Mouse (Mus musculus) heart, postnatal 10 days (tissue): ENCODE measurements around the gene Ap1m1. TPM values are rescaled to one million over a fixed set of nuclear protein-coding genes. Genes with fewer than 3 reads are reported as not detected.

Experiments used
- DNase-seq, 2 experiments: peaks; one replicate each; pipeline ENCODE4 v3.0.0; 2021
- intact Hi-C: fragments of 180-260 bp; cut with DNase I; formaldehyde crosslinking; loops from one replicate; pipeline ENCODE4 v1.15.1; 2025
- total RNA-seq, 2 experiments: library from RNA; stranded (reverse); gene quantifications; 2 replicates each; pipeline ENCODE4 v1.2.3; 2021

Ap1m1 gene
- total RNA-seq, 2 experiments from 2014 or later: 62.3 to 66.6 TPM

DNA sequence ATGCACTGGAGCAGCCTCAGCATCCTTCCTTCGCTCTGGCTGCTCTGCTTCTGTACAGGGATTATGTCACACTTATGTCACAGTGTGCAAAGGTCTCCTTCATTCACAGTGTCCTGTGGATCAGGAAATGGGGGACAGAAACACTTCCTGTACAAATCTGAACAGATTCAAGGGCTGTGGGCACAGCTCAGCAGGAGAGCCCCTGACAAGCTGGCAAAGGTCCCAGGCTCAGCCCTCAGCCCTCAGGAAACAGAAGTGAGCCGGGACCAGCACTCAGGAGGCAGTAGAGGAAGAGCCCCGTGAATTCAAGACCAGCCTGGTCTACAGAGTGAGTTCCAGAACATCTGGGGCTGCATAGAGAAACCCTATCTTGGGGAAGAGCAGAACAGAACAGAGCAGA, 41.8 kb downstream of the Ap1m1 start:
- peak; percentile 56 to 58 for DNase-seq
- intact Hi-C loops: loop anchor here (2.0 kb wide), 1 partner anchor 13 kb away; no protein-coding TSS in a partner anchor

DNA sequence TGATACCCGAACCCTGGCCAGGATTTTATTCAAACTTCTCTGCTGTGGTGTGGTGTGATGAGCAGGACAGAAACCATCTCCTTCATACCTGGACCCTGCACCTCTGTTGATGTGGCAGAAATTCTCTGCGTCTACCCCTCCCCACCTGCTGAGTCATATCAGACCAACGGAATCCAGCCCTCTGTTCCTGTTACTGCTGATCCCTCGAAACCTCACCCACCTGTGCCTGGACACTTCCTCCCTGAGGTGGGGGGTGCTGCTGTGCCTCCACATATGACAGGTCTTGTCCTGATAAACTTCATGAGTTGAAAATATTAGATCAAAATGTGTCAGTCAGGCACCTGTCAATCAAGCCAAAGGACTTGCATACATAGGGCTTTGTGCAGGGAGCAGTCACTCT, 45.5 kb downstream of the Ap1m1 start:
- intact Hi-C loops: no loop called here
- no peak for DNase-seq

DNA sequence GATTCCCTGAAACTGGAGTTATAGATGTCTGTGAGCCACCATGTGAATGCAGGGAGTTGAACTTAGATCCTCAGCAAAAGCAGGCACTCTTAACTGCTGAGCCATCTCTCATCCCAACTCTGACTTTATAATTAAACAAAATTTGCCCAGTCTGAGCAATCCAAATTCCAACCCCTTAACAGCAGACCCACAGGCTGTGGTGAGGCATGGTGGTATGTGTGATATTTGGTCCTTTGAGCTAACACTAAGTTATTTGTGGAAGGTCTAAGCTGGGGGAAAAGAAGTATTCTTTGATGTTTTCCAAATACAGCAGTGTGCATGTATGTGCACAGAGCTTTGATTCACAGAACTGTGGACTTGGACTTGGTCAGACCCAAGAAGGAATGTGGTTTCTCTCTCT, 49.2 kb downstream of the Ap1m1 start:
- intact Hi-C loops: no loop called here

DNA sequence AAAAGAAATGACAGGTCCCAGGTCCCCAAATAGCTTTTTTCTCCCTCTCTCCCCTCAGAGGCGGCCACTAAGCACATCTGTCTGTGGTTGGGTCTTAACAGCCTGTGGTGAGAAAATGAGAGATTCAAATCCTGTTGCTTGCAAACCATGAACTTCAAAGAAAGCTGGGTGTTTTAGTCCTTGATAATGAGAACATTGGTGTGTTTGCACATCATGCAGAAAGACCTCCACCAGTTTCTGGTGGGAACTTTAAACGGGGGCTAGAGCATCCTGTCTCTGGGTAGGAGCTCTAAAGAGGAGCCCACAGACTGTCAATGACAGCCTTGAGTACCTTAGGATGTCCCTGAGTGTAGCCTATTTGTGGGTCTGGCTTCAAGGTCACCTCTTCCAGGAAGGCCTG, 51.3 kb downstream of the Ap1m1 start:
- intact Hi-C loops: no loop called here
- no peak for DNase-seq

More for the DNA sequence above, 49.2 kb downstream of the Ap1m1 start:
- DNase-seq: no peak

DNA sequence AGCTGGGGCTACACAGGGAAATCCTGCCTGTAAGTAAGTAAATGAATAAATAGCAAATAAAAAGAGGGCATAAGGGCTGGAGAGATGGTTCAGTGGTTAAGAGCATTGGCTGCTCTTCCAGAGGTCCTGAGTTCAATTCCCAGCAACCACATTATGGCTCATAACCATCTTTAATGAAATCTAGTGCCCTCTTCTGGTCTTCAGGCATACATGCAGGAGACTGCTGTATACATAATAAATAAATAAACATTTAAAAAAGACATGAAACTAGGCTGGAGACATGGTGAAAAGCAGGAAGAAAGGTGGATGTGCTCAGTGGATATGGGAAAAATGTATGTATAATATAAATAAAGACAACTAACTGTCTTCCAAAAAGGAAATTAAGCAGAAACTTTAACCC, 53.5 kb downstream of the Ap1m1 start:
- no peak for DNase-seq
- intact Hi-C loops: no loop called here

DNA sequence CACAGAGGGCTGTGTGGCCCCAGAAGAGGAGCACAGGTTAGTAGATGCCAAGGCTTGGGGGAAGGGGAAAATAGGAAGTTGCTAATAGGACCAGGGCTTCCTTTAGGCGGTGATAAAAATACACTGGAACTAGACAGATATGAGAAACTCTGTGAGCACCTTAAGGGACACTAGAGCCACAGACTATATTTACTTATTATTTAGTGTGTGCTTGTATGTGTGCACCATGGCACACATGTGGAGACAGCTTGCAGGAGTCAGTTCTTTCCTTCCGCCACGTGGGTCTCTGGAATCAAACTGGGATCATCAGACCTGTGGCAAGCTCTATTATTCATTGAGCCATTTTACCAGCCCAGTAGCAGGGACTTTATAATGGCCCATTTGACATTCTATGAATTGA, 55.3 kb downstream of the Ap1m1 start:
- intact Hi-C loops: loop anchor here (1.0 to 2.0 kb wide), 3 partner anchors 14 to 28 kb away; no protein-coding TSS in a partner anchor
- peak; percentile 35 to 41 for DNase-seq

DNA sequence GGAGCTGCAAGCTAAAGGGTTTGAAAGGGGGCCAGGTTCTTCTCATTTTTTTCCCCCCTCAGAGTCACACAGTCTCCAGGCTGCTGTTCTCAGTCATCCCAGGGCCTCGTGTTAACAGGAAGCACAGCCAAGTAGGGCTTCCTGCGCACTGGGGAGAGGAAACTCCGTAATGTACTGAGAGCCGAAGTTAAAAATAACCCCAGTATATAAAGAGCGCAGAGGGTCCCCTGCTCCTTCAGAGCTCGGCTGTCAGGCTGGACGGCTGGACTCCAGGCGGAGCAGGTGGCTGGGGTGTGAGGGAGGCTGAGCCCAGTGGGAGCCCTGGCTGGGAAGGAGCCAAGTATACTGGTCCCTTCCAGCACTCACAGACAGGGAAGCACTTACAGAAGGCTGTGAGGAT, 55.9 kb downstream of the Ap1m1 start:
- intact Hi-C loops: loop anchor here (1.0 to 2.0 kb wide), 3 partner anchors 15 to 28 kb away; no protein-coding TSS in a partner anchor
- peak; percentile 94 to 96 for DNase-seq

DNA sequence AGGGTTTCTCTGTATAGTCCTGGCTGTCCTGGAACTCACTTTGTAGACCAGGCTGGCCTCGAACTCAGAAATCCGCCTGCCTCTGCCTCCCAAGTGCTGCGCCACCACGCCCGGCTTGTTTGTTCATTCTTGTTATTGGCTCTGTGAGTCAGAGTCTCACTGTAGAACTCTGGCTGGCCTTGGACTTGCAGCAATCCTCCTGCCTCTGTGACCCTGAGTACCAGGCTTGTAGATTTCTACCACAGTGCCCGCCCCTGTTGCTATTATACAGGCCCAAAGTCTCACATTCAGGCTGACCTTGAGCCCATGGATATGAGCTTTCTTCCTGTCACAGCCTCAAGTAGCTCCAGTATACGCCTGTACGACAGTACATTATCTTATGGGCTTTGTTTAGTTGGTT, 56.7 kb downstream of the Ap1m1 start:
- DNase-seq: no peak
- intact Hi-C loops: no loop called here

DNA sequence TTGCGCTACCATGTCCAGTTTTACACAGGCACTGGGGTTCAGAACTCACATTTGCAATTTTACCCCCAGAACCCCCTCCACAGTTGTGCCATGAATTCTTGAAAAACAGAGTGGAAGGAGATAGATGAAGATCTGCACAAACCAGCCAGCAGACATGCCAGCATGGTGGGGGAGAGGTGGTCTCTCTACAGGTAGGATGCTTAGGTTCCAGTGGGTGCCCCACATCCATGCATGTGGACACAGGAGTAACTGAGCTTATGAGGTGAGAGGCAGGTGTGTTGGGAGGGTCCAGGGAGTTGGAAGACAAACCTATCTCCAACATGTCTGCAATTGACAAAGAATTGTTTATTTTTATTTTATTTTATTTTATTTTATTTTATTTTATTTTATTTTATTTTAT, 59.1 kb downstream of the Ap1m1 start:
- DNase-seq: no peak

DNA sequence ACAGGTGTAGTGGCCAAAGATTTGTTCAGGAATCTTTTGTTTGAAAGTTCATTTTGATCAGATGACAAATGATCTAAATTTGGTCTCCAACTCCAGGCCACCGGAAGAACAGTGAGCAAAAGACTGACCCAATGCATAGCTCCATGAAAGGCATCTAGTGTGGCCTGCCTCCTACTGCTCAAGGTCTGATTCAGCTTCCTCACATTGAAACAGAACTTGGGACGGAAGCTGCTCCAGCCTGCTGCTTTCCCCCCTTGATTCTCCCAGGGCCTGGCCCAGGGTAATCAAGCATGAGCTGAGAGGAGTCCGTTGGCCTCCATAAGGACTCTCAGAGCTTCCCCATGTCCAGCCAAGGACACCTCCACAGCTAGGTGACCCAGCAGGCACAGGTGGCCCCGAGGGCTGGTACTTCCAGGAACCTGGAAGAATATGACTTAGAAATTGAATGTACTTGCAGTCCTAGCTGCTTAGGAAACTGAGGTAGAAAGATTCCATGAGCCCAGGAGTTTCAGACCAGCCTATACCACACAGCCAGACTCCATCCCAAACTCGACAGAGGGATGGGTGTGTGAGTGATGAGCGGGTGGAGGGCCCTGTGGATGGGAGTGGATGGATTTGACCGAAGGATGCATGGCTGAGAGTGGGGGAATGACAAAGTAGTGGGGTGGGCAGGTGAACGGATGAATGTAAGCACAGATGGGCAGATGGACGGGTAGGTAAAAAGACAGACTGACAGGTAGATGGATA, 61.0 kb downstream of the Ap1m1 start:
- intact Hi-C loops: loop anchor here (1.0 kb wide), 1 partner anchor 18 kb away; the partner anchor contains the start of gene Klf2
- no peak for DNase-seq

More for the DNA sequence above, 59.1 kb downstream of the Ap1m1 start:
- intact Hi-C loops: no loop called here

DNA sequence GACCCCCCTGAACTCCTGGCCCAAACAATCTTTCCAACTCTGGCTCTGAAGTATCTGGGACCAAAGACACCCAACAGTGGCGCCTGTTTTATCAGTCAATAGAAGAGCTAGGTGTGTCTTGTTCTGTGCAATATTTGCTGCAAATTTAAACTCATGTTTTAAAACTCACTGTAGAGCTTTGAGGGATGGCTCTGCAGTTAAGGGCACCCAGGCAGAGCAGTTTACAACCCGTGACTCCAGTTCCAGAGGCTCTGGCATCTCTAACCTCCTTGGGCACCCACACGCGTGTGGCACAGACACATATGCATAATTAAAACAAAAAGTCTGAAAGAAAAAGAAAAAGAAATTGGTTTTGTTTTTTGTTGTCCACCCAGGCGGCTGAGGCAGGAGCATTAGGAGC, 61.7 kb downstream of the Ap1m1 start:
- no peak for DNase-seq
- intact Hi-C loops: no loop called here

DNA sequence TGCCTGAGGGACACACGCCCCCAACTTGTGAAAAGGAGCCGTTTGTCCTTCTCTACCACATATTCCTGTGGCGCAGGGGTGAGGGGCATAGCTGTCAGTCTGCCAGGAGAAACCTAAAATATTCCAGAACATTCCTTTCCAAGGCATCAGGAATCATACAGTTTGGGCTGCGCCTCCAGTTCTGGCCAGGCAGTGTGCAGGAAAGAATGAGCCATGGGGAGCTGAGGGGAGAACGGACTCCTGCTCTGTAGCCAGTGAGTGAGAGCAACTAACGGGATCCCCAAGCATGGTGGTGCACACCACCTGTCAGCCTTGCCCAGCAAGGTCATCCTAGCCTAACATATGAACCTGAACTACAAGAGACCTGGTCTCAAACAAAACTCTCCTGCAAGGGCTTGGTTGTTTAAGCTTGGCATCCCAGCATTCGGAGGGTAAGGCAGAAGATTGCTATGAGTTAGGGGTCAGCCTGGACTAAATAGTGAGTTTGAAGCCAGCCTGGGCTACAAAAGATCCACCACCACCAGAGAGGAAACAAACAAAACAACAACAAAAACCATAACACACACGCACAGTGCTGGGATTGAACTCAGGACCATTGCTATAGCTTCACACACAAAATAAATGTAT, 63.3 kb downstream of the Ap1m1 start:
- DNase-seq: no peak
- intact Hi-C loops: no loop called here

DNA sequence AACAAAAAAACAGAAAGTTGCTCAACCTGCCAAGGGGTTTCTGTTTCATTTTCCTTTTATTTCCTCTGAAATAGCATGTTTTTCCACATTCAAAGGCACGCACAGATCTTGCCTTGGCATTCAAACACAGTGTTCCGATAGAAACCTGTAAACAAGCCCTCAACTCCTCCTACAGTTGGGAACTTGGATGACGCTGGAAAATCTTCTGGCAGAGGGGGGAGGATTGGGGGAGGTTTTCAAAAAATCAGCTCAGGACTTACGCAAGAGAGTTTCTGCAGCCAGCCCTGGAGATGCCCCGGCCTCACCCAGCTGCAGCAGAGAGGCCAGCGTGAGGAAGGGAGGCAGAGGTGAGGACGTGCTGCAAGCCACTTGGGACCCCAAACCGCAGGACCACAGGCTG, 63.8 kb downstream of the Ap1m1 start:
- DNase-seq: peak; percentile 75 to 78
- intact Hi-C loops: no loop called here

DNA sequence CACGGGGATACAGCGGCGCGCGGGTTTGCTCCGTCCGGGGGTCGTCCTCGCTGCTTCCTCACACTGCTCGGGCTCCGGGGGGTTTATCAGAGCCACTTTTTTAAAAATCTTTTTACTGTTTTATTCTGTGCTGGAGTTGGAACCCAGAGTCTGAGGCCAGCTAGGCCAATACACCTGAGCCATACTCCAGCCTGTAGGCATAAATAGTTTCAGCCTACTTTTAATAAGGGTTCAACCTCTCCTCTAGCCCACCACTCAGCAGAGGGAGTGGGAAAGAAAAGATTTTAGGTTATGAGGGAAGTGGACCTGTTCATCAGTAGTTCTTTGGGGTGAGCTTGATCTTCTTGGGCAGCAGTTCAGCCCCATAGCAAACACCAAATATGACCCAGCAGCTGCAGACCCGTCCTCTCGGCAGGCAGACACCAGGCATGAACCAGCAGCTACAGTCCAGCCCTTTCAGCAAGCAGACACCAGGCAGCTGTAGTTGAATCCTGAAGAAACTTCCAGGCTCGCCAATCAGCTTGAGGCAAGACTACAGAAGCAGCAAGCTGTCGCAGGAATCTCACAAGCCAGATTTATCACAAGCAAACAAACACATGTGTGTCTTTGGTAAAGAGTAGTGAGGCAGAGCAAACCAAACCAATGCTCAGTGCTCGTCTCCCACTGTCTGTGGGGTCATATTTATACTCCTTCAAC, 65.5 kb downstream of the Ap1m1 start, which contains the start of gene Gm10282:
Gene Gm10282 (minus strand): TSS at position 51 of the 696 bp plus-strand sequence.
- intact Hi-C loops: no loop called here
- DNase-seq: no peak

DNA sequence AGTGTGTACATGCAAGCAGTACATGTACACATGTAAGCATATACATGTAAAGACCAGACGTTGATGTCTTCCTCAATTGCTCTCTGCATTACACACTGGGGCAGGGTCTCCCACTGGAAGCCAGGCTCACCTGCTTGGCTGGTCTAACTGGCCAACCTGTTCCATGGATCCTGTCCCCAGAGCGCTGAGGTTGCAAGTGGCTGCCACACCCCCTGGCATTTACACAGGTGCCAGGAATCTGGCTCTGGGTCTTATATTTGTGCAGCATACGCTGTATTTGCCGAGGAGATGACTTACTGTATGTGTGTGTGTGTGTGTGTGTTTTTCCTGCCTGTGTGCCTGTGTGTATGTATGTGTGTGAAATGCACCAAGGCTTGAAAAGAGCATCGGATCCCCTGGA, 67.1 kb downstream of the Ap1m1 start:
- DNase-seq: no peak
- intact Hi-C loops: no loop called here

Other genes starting within 250 kb of the Ap1m1 start
- 1 to 10 TPM in 1 of 2 experiments, under 1 TPM in 1; 0.30 to 1.3 TPM for gene Cyp4f18, start 230.4 kb upstream of the Ap1m1 start, total RNA-seq
- not detected for gene Olfr372, start 198.8 kb upstream of the Ap1m1 start, total RNA-seq
- gene Olfr373, start 156.8 kb upstream of the Ap1m1 start, total RNA-seq: not detected
- not detected for gene Olfr374, start 133.0 kb upstream of the Ap1m1 start, total RNA-seq
- 100 to 1,000 TPM; 229 to 241 TPM for gene Tpm4, start 105.0 kb upstream of the Ap1m1 start, total RNA-seq
- 10 to 100 TPM; 38.3 to 42.8 TPM for gene Rab8a, start 78.8 kb upstream of the Ap1m1 start, total RNA-seq
- gene Hsh2d, start 50.4 kb upstream of the Ap1m1 start, total RNA-seq: not detected
- gene Cib3, start 27.2 kb upstream of the Ap1m1 start, total RNA-seq: not detected
- not detected for gene Gm11034, start 26.4 kb upstream of the Ap1m1 start, total RNA-seq
- gene Fam32a, start 20.3 kb upstream of the Ap1m1 start, total RNA-seq: 10 to 100 TPM; 24.9 to 27.5 TPM
- 10 to 100 TPM; 15.9 to 19.4 TPM for gene Gm10282, start 65.2 kb downstream of the Ap1m1 start, total RNA-seq
- gene Klf2, start 79.0 kb downstream of the Ap1m1 start, total RNA-seq: 10 to 100 TPM; 69.7 to 82.8 TPM
- 10 to 100 TPM; 49.9 to 52.4 TPM for gene Eps15l1, start 181.4 kb downstream of the Ap1m1 start, total RNA-seq
- 1 to 10 TPM; 4.3 to 4.7 TPM for gene Calr3, start 203.9 kb downstream of the Ap1m1 start, total RNA-seq
- 1 to 10 TPM; 4.6 to 5.4 TPM for gene 1700030K09Rik, start 203.9 kb downstream of the Ap1m1 start, total RNA-seq
- gene Cherp, start 235.2 kb downstream of the Ap1m1 start, total RNA-seq: 10 to 100 TPM; 45.9 to 55.4 TPM